Mouse (Mus musculus): ENCODE data around the gene Alcam. TPM values are rescaled to one million over a fixed set of nuclear protein-coding genes. Genes with fewer than 3 reads are reported as not detected.
A peak's percentile ranks its signal among the peaks of the same experiment; 100 is the strongest.

Alcam gene
- total and polyA plus RNA-seq, 2 experiments from 2014 or later = 30.8 to 146 TPM

- Histone ChIP-seq H3K36me3 (ENCODE audit: insufficient read depth) (no peaks in the 10 kb centered on the region), H3K27ac (ENCODE audit: low read depth, low read length) (no peak overlapping the region), H3K9ac (no peak overlapping the region), H3K4me3 (ENCODE audit: low read depth, low read length) (no peak overlapping the region), H3K27me3 (ENCODE audit: insufficient read depth, low read length) (no peaks in the 10 kb centered on the region), H3K9me3 (ENCODE audit: low read length) (no peaks in the 10 kb centered on the region), H3K4me2 (ENCODE audit: low read depth) (no peak overlapping the region), H3K4me1 (ENCODE audit: insufficient read depth) (no peaks in the 10 kb centered on the region)
- TF ChIP-seq CTCF (IDR thresholded peaks at IDR 0.05; ENCODE audit: low read depth) = no peak
- no peak for ATAC-seq
- 87% methylated on average over 2 of the region's 2 CpGs for WGBS
- no peak for DNase-seq
These were observed 17.0 kb upstream of the Alcam start for GRCm38 (mm10) chr16:52470881-52471280.

GRCm38 (mm10) chr16:52470226-52470625, 16.4 kb upstream of the Alcam start:
- WGBS = 86% methylated on average over 3 of the region's 3 CpGs
- H3K9me3 ChIP-seq (ENCODE audit: low read length) = no peaks in the 10 kb centered on the region
- H3K27me3 ChIP-seq (ENCODE audit: insufficient read depth, low read length) = no peaks in the 10 kb centered on the region
- no peaks in the 10 kb centered on the region for H3K36me3 ChIP-seq (ENCODE audit: insufficient read depth)
- no peak for TF ChIP-seq CTCF (IDR thresholded peaks at IDR 0.05; ENCODE audit: low read depth)
- DNase-seq (no peak), ATAC-seq (no peak)
- H3K4me2 ChIP-seq (ENCODE audit: low read depth) = no peak overlapping the region
- no peak overlapping the region for H3K27ac ChIP-seq (ENCODE audit: low read depth, low read length)
- H3K4me3 ChIP-seq (ENCODE audit: low read depth, low read length) = no peak overlapping the region
- no peak overlapping the region for H3K9ac ChIP-seq
- H3K4me1 ChIP-seq (ENCODE audit: insufficient read depth) = no peaks in the 10 kb centered on the region

GRCm38 (mm10) chr16:52468426-52468825, 14.6 kb upstream of the Alcam start:
- no peak overlapping the region for H3K27ac ChIP-seq (ENCODE audit: low read depth, low read length)
- no peaks in the 10 kb centered on the region for H3K9me3 ChIP-seq (ENCODE audit: low read length)
- no peak for TF ChIP-seq CTCF (IDR thresholded peaks at IDR 0.05; ENCODE audit: low read depth)
- H3K4me3 ChIP-seq (ENCODE audit: low read depth, low read length) = no peak overlapping the region
- no peak for DNase-seq
- H3K4me1 ChIP-seq (ENCODE audit: insufficient read depth) = no peaks in the 10 kb centered on the region
- H3K4me2 ChIP-seq (ENCODE audit: low read depth) = no peak overlapping the region
- no peaks in the 10 kb centered on the region for H3K27me3 ChIP-seq (ENCODE audit: insufficient read depth, low read length)
- H3K36me3 ChIP-seq (ENCODE audit: insufficient read depth) = no peaks in the 10 kb centered on the region
- ATAC-seq = no peak
- H3K9ac ChIP-seq = no peak overlapping the region

- TF ChIP-seq CTCF (IDR thresholded peaks at IDR 0.05; ENCODE audit: low read depth) = no peak
- no peak overlapping the region for H3K4me2 ChIP-seq (ENCODE audit: low read depth)
- H3K4me3 ChIP-seq (ENCODE audit: low read depth, low read length) = no peak overlapping the region
- H3K9ac ChIP-seq = no peak overlapping the region
- no peak overlapping the region for H3K27ac ChIP-seq (ENCODE audit: low read depth, low read length)
- no peak for DNase-seq
- 85% methylated on average over 6 of the region's 6 CpGs for WGBS
- no peaks in the 10 kb centered on the region for H3K27me3 ChIP-seq (ENCODE audit: insufficient read depth, low read length)
- no peak for ATAC-seq
- no peaks in the 10 kb centered on the region for H3K4me1 ChIP-seq (ENCODE audit: insufficient read depth)
- H3K9me3 ChIP-seq (ENCODE audit: low read length) = no peaks in the 10 kb centered on the region
- H3K36me3 ChIP-seq (ENCODE audit: insufficient read depth) = no peaks in the 10 kb centered on the region
These were observed 12.9 kb upstream of the Alcam start for GRCm38 (mm10) chr16:52466770-52467169.

- Histone ChIP-seq H3K27ac (ENCODE audit: low read depth, low read length) (no peak overlapping the region), H3K9me3 (ENCODE audit: low read length) (no peaks in the 10 kb centered on the region), H3K9ac (no peak overlapping the region), H3K36me3 (ENCODE audit: insufficient read depth) (no peaks in the 10 kb centered on the region), H3K27me3 (ENCODE audit: insufficient read depth, low read length) (no peaks in the 10 kb centered on the region), H3K4me1 (ENCODE audit: insufficient read depth) (no peaks in the 10 kb centered on the region), H3K4me2 (ENCODE audit: low read depth) (no peak overlapping the region), H3K4me3 (ENCODE audit: low read depth, low read length) (no peak overlapping the region)
- WGBS = 95% methylated on average over 1 of the region's 1 CpGs
- DNase-seq (no peak), ATAC-seq (no peak)
- TF ChIP-seq CTCF (IDR thresholded peaks at IDR 0.05; ENCODE audit: low read depth) = no peak
These were observed 10.7 kb upstream of the Alcam start for GRCm38 (mm10) chr16:52464597-52464996.

GRCm38 (mm10) chr16:52452862-52453715, 785 bp downstream of the Alcam start:
- Histone ChIP-seq H3K27me3 (ENCODE audit: insufficient read depth, low read length) (no peaks in the 10 kb centered on the region), H3K4me2 (ENCODE audit: low read depth) (peak overlapping the region; percentile 69), H3K4me1 (ENCODE audit: insufficient read depth) (no peaks in the 10 kb centered on the region), H3K9me3 (ENCODE audit: low read length) (no peaks in the 10 kb centered on the region), H3K36me3 (ENCODE audit: insufficient read depth) (no peaks in the 10 kb centered on the region), H3K27ac (ENCODE audit: low read depth, low read length) (peak overlapping the region; percentile 79), H3K4me3 (ENCODE audit: low read depth, low read length) (peak overlapping the region; percentile 74), H3K9ac (peak overlapping the region; percentile 56)
- 1% methylated on average over 51 of the region's 55 CpGs for WGBS
- TF ChIP-seq CTCF (IDR thresholded peaks at IDR 0.05; ENCODE audit: low read depth) = peak; percentile 99
- DNase-seq (peak; percentile 98), ATAC-seq (peak; percentile 96)

GRCm38 (mm10) chr16:52452477-52452831, 1.4 kb downstream of the Alcam start:
- Histone ChIP-seq H3K4me1 (ENCODE audit: insufficient read depth) (no peaks in the 10 kb centered on the region), H3K9ac (peak overlapping the region; percentile 56), H3K9me3 (ENCODE audit: low read length) (no peaks in the 10 kb centered on the region), H3K4me2 (ENCODE audit: low read depth) (peak overlapping the region; percentile 69), H3K4me3 (ENCODE audit: low read depth, low read length) (peak overlapping the region; percentile 74), H3K27me3 (ENCODE audit: insufficient read depth, low read length) (no peaks in the 10 kb centered on the region), H3K36me3 (ENCODE audit: insufficient read depth) (no peaks in the 10 kb centered on the region), H3K27ac (ENCODE audit: low read depth, low read length) (peak overlapping the region; percentile 74)
- TF ChIP-seq CTCF (IDR thresholded peaks at IDR 0.05; ENCODE audit: low read depth) = no peak
- WGBS = 0% methylated on average over 26 of the region's 26 CpGs
- ATAC-seq (no peak; the same call in 1 of the 2 replicates), DNase-seq (no peak)
